Mouse (Mus musculus): Measurements from ENCODE around the gene Fbp1. TPM values are rescaled to one million over a fixed set of nuclear protein-coding genes. Genes with fewer than 3 reads are reported as not detected.
A peak's percentile ranks its signal among the peaks of the same experiment; 100 is the strongest.
"Not testable (repeated sequence)": the region's sequence is repeated elsewhere in the genome, so short reads cannot be mapped to it uniquely, and the experiment has no call there.

The Fbp1 gene
- 1 to 10 TPM in 1 of 2 experiments, under 1 TPM in 1; 0.86 to 1.2 TPM for total RNA-seq (2021)
- long read RNA-seq, experiment 1, partial matches to known transcripts: 1 of 1 reads
- long read RNA-seq, experiment 1, other reads (novel, unspliced or antisense): 0 of 1 reads
- long read RNA-seq, experiment 2, partial matches to known transcripts: 2 of 3 reads
- long read RNA-seq, experiment 2, other reads (novel, unspliced or antisense): 1 of 3 reads

DNA sequence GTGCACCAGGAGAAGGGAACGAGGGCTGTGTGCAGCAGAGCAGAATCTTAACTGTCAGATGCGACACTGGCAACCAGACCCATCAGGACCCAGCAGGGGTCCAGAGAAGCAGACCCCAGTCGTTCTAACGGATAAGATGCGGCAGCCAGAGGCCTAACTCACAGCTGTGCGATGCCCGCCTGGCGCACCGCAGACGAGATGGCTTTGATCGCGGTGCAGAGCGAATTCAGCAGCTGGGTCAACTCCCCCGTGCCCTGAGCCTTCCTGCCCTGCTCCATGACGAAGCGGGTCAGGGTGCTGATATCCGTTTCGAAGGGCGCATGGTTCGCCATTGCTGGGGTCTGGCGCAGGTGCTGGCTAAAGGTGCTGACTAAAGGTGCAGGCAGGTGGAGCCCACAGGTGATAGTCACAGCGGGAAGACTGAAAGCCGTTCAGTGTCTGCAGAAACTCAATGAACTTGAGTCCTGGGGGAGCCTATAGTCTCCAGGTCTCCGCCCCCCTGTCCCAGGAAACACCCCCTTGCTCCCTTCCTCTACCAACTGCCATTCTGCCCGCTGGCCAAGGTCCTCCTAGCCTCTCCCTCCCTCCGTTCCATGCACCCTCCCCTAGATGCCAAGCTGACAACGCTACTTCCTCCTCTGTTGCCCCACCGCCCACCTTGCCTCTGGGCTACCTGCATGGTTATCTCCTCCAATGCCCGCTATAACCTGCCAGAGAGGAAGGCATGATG, at the start of gene Fbp1:
Fbp1 (minus strand) TSS at position 571 of the 730 bp plus-strand sequence.
- DNase-seq (ENCODE audit: low spot score in 2 of 2): no peak

DNA sequence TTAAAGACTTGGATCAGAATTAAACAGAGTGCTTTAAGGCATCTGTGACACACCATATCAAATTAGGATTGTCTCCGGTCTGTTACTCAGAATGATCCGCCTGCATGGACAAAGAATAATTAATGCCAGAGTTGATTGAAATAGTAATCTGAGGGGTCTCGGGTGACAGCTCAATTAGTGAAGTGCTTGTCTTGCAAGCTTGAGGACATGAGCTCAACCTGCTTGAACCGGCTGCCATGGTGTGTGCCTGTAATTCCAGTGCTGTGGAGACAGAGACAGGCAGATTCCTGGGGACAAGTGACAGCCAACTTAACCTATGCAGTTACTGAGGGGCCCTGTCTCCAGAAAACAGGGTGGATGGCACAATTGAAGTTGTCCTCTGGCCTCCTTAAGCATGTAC, 44.4 kb upstream of the Fbp1 start:
- no peak for DNase-seq (ENCODE audit: low spot score in 2 of 2)

DNA sequence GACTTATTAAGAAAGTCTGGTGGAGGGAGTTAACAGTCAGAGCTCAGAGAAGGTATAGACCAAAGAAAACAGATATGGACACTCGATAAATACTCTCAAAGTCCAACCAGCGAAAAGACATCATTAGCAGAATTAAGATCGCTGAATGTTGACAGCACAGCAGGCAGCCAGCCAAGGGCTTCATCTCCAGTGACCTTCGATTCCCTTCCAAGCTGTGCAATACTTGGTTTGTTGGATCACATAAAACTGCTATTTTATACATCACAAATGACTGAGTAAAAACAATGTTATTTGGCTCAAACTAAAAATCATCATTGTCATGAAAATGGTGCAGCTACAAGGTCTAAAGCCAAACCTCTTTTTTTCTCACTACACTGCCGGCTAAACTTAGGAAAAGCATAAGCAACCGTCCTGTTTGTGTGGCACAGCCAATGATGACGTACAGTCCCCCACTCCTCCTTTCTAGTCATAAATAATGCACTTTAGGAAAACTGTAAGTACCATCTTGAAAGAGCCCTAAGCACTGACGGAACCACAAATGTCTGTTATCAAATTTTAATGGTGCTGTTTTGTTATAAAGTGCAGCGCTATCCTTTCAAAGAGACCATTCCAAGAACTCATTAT, 41.8 kb upstream of the Fbp1 start:
- DNase-seq (ENCODE audit: low spot score in 2 of 2): no peak

DNA sequence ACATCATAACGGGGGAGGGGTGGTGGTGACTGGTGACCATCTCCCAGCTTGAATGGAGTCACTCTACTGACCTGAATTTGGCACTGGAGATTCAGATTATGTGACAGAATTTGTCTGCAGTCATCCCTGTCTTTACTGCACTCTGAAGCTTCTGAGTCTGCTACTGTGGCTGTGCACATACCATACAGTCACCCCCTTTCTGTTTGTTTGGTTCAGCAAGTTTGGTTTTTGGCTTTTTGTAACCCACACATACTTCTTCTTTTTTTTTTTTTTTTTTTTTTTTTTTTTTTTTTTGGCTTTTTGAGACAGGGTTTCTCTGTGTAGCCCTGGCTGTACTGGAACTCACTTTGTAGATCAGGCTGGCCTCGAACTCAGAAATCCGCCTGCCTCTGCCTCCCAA, 41.1 kb upstream of the Fbp1 start:
- not testable (repeated sequence) for DNase-seq (ENCODE audit: low spot score in 2 of 2)

DNA sequence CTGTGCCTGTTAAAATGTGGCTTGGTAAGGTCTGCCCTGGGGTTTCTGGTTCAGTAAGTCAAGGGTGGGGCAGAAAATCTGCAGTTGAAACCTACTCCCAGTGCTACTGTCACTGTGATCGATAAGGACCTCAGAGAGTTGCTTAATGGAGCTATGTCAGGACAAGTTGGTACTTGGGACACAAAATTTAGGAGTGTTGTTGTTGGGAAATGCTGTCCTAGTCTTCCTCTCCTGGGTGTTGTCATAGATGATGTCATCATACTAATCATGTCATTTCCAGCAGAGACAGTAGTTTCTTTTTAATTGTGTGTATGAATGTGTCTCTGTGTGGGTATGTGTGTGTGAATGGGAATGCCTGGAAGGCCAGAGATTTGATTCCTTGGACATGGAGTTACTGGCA, 39.4 kb upstream of the Fbp1 start:
- DNase-seq (ENCODE audit: low spot score in 2 of 2): no peak

DNA sequence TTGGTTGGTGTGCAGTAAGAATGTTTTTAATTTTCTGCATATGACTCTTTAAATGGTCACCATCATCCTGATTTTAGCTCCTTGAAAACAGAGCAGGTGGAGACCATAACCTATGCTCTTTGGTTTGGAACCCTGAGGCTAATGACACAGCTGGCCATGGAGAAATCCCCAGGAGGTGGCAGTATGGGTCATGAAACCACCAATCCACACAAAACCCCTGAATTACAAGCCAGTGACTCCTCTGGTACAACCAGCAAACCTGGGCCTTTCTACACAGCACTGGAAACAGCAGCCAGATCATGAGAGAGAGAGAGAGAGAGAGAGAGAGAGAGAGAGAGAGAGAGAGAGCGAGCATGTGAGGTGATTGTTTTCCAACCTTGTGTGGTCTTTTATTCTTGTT, 38.4 kb upstream of the Fbp1 start:
- DNase-seq (ENCODE audit: low spot score in 2 of 2): peak in 1 of 2 experiments; percentile 58

DNA sequence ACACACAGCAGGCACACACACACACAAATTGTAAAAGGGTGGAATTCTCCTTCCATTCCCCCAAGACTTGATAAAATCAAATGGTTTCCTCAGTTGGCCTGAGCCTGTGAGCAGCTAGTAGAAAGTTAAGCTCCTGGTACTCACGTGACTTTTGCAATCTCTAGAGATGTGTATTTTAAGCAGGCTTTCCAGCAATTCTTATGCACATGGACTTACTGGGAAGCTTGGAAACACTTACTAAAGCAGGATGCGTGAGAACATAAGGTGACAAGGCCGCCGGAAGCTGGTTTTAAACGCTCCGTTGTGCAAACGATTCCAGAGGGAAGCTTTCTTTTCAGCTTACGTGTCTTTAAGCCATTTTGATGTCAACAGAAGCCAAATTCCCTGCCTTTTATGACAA, 35.1 kb upstream of the Fbp1 start:
- no peak for DNase-seq (ENCODE audit: low spot score in 2 of 2)

DNA sequence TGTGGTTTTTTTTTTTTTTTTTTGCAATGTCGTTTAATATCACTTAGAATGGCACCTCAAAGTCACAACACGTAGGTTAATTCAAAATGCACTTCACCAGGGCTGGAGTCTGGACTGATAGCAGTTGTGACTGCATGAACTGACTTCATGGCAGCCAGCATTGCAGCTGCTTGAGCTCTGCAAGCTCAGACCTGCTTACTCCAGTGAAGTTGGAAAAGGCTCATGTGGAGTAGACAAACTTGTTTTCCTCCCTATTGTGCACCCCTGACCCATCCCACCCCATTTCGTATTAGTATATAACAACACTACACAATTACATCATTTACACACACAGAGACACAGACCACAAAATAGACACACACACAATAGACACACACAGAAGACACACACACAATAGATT, 34.6 kb upstream of the Fbp1 start:
- no peak for DNase-seq (ENCODE audit: low spot score in 2 of 2)

DNA sequence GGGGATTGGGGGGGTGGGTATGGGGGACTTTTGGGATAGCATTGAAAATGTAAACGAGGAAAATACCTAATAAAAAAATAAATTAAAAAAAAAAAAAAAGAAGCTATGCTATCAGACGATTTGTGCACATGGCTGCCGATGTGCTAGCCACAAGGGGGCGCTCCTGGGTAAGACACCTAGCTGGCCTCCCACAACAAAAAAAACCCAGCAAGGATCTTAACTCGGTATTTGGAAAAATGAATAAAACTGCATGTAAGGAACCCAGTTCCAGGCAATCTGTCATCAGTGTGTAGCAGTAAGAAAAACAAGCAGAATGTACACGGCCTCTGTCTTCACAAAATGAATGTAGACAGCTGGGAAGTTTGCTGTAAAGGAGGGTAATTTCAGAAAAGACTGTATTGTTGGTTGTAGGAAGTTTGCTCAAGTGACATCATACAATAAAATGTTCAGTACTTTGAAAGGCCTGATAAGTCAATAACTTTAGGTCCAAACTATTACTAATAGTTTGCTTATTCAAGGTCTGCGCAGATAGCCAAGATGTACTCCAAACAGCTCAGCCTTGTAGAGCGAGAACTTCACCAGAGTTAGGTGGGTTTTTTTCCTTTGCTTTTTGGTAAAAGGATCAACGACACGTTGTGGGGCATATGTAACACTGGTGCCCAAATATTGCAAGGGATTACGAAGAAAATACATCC, 31.7 kb upstream of the Fbp1 start:
- peak; percentile 79 to 88 for DNase-seq (ENCODE audit: low spot score in 2 of 2)

DNA sequence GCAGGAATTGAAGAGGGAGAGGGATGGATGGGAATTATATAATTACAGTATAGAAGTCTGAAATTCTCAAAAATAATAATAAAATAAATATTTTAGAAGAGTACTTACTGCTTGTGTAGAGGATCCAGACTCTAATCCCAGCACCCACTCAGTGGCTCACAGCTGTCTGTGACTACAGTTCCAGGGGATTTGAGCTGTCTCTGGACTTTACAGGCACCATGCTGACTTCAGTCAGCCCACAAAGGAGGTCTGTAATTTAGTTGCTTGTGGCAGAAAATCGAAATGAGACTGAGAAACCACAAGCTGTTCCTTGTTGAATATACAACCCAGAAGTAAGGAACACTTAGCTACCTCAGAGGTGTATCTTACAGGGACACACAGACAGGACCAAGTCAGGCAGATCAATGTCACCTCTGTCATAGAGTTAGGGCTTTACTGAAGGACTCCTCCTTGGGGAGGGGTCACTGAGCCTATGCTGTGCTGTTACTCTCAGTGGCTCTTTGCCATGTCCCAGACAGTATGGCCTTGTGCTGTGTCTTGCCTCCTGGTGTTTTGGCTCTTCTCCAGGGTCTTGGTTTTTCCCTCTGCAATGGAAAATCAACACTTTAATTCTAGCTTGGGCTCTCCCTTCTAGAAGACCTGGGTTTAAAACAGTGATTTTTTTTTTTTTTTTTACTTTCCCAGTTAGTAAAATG, 29.5 kb upstream of the Fbp1 start:
- DNase-seq (ENCODE audit: low spot score in 2 of 2): peak in 1 of 2 experiments; percentile 45

DNA sequence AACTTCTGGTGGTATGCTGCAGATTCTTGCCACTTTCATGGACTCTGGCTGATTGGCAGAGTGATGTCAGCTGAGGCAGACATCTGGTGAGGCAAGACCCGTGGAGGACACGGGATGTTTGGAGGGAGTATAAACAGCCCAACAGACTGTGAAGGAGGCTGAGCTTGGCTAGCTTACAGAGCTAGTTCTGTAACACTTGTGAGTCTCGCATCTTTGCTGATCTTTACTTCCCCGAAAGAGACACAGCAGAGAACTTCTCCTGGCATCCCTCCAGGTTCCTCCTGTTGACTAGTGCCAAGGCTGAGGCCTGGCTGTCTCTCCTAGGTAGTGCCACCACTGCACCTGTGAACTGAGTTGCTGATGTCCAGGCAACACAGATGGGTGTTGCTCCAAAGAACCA, 28.6 kb upstream of the Fbp1 start:
- DNase-seq (ENCODE audit: low spot score in 2 of 2): no peak

DNA sequence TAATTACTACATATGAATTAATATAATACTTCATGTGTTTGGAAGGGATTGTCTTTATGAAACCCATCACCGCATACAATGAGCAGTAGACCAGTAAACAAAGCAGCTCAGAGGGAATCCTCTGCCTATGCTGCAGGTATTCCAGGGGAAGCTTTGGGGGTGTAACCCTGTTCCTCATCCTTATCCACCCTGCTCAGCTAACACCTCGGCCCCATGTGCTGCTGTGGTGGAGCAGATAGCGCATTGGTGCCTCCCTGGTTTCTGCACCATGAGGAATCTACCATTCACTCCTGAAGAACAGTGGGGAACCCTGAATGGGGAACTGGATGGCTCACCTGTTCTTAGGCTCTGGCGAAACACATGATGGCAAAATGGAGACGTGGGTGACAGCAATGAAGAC, 23.5 kb upstream of the Fbp1 start:
- no peak for DNase-seq (ENCODE audit: low spot score in 2 of 2)

DNA sequence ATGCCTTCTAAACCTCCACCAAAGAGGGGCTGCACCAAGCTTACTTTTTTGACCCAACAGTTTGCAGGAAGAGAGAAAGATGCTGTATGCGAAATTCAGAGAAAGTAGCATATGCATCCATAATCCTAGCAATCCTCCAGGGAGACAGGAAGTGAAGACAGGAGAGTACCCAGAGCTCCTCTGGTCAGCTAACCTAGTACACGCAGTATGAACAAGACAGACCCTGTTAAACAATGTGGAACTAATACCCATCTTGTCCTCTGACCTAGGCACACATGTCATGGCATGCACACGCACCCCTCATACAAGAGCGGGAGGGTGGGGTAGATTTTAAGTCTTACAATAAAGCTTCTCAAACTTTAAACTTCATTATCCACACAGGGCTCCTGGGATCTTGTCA, 22.1 kb upstream of the Fbp1 start:
- DNase-seq (ENCODE audit: low spot score in 2 of 2): no peak

DNA sequence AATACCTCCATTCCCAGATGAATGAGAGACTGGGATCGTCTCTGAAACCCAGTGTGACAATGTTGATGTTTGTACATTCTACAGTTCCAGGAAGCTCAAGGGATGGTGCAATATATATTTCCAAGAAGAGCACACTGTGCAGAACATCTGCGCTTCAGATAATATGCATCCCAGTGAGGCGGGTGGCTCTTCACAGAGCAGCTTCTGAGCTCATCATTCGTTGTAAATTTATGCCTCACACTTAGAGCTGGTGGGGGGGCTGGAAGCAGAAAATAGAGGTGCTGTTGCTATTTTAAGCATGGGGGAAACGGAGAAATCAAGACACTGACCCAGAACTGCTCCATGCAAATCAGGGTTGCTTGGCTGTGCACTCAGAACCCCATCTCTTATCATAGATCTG, 21.7 kb upstream of the Fbp1 start:
- DNase-seq (ENCODE audit: low spot score in 2 of 2): no peak

DNA sequence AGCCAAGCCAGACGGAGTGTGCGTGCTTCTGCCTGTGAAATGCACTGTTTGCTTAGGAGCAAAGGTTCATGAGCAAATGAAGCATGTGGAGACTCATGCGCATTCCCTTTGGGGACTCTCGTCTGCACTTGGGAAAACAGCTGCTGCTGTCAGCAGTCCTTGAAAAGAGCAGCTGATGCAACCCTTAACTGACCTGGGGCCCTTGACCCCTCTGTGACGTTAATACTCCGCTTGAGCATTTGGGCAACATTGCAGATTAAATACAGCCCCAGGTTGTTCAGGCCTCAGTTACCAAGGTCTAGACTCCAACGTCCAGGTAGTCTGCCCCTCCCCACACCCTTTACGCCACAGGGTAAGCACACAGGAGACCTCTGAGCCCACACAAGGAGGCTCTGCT, 20.1 kb upstream of the Fbp1 start:
- DNase-seq (ENCODE audit: low spot score in 2 of 2): no peak

DNA sequence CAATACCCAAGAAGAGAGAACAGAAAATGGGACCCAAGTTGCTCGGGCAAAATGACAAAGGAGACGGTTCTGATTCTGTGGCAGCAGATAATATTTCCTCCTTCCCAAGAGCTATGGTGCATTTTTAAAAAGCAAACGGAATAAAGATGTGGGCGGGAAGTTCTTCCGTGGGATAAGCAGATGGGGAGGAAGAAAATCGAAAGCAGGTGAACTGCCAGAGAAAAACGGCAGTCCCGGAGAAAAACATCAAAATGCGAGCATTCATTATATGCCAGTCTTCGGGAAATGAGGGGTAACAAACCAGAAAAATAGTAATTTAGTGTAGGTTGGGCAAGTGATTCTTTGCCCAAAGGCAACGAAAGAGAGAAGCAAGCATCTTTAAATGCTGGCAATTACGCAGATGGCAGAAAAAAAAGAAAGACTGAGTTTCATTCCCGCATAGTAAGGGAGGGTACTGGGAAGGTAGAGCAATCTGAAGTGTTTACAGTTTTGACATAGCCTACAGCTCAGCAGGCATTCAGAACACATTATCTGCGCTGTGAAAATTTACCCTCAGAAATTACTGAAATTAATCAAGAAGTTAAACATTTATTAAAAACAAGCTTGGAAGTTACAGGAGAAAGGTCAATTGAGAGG, 19.6 kb upstream of the Fbp1 start:
- DNase-seq (ENCODE audit: low spot score in 2 of 2): peak in 1 of 2 experiments; percentile 23

DNA sequence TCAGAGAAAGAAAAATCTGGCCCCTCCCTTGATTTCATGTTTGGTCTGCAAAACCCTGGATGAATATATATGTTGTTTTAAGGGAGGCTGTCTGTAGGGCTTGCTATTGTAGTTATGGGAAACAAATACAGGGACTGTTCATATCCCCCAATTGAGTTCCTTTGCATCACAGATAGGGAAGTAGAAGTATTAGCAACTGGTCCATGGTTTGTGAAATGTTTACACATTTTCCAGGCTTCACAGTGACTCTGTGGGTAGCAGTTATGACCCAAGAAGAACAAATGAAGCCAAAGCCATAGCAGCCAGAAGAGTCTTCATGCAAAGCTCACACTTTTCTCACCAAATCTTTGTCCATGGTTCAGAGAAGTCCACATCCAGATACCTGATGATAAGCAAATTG, 13.1 kb upstream of the Fbp1 start:
- DNase-seq (ENCODE audit: low spot score in 2 of 2): no peak

DNA sequence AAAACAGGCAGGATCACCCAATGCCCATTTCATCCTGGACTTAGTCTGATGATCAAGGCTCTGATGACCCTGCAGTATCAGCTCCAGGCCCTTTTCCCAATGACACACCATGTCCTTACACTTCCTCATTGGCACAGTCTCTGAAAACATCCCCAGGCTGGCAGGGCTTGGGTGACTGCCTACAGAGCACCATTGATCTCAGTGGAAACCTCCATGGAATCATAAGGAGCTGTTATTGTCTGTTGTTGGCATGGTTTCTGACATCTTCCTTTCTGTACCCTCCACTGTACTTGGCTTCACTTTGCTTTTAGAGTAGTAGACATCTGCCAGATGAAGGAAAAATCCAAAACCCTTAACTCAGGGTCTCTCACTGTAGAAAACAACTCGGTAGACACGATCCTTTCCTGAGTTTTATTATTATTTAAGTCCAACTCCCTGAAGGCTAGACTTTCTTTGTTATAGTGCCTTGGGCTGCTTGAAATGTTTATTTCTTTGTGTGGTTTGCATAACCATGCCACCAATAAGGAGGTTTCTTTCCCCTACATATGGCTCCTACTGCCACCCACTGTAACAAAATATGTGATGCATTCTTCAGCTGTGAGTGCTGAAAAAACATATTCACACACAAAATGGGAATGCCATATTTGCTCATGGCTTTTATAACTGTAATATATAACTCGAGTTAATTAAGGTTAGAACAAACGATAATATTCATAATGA, 10.0 kb upstream of the Fbp1 start:
- DNase-seq (ENCODE audit: low spot score in 2 of 2): peak; percentile 28 to 75

DNA sequence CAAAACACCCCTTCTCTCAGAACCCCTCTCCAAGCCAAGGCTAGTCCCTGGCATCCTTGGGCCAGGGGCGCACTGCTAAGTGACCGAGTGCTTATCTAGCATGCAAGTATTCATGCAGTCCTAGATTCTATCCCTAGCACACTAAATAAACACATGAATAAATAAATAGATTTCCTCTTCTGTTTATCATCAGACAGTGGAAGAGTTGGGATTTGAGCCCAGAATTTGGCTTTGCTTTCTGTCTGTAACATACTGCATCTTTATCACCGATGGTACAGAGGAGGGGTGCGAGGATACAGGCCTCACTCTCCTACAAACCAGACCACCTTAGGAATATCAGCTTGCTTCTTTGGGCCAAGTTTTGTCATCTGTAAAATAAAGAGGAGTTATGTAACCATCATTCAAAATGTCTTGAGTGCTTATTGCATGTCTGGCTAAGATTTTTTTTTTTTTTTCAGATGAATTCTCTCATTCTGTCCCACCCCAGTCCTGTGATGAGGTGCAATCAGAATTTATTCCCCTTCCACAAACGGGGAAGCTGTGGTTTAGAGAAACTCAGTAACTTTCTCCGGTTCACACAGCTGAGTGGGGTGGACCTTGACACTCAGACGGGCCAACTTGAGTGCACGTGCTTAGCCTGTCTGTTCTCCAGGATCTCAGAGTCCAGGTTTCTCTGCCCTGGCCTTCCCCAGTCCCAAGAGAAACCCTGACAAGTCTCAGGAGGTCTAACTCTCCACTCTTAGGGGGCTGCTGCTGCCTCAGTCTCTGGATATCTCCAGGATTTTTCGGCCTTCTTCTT, 5.2 kb upstream of the Fbp1 start:
- DNase-seq (ENCODE audit: low spot score in 2 of 2): peak in 1 of 2 experiments; percentile 14

All from layer of hippocampus, postnatal 14 days (tissue).